Mouse (Mus musculus): ENCODE measurements around the gene Tspan9. TPM values are rescaled to one million over a fixed set of nuclear protein-coding genes. Genes with fewer than 3 reads are reported as not detected.

Tspan9 gene
- 11.4 TPM for total RNA-seq (2023)

GRCm38 (mm10) chr6:128143390-128144020 is at the start of gene Tspan9:
Gene Tspan9, minus strand, starts transcription at chr6:128143594.

Other genes with a start within 250 kb of the Tspan9 start
- gene Tead4, start 157.2 kb upstream of the Tspan9 start, total RNA-seq (2023) = not detected
- 3.7 TPM for gene Tulp3, start 212.3 kb upstream of the Tspan9 start, total RNA-seq (2023)
- gene Rhno1, start 219.3 kb upstream of the Tspan9 start, total RNA-seq (2023) = 58.1 TPM
- 8.2 TPM for gene Foxm1, start 219.4 kb upstream of the Tspan9 start, total RNA-seq (2023)
- 0.71 TPM for gene Tex52, start 231.9 kb upstream of the Tspan9 start, total RNA-seq (2023)
- gene Gm44596, start 231.9 kb upstream of the Tspan9 start, total RNA-seq (2023) = not detected